Mouse (Mus musculus) fibroblast of lung, adult 2 months (primary cell): ENCODE data around the gene Tmprss4.
A peak's percentile ranks its signal among the peaks of the same experiment; 100 is the strongest.

Experiments
- DNase-seq: peaks from one replicate; pipeline ENCODE4 v3.0.0-alpha.2; 2011; ENCODE audit warnings: low read depth

The Tmprss4 gene

GRCm38 (mm10) chr9:45203797-45204410 lies at the start of gene Tmprss4:
Tmprss4 (minus strand) TSS chr9:45204092.
- no peak for DNase-seq

DNA sequence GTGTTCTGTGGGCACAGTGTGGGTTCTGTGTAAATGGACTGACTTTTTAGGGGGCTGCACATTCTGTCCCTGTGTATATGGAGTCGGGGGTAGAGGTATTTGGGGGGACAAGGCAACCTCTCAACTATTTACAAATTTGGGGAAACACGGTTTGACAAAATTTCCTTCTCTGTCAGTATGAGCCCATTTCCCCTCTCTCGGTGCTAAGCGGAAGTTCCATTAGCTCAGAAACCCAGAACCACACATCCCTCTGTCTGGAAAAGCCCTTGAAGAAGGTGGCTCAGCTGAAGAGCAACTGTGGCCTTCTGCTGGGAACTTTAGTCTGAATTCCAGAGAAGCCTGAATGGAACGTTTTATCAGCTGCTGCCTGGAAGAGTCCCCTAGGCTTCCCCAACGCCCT lies 48.5 kb upstream of the Tmprss4 start:
- no peak for DNase-seq

- no peak for DNase-seq
Measured at GRCm38 (mm10) chr9:45251990-45252389, 48.1 kb upstream of the Tmprss4 start.

DNA sequence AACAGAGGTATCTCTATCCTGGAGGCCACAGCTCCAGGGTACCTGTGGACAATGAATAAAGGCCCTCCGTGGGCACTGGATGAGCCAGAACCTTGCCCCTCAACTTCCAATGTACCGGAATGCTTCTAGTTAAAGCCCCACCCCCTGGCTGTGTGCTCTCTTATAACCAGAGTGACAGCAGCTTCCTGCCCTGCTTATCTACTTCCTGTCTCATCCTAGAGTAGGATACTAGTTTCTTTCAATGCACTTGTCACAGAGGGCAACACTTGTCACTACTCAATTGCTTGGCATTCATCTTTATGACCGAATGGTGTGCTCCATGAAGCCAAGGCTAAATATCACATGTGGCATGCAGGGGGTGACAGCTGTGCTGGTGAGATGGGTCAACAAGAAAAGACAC lies 47.4 kb upstream of the Tmprss4 start:
- DNase-seq, result no peak

- DNase-seq, result no peak
Measured at GRCm38 (mm10) chr9:45250306-45250705, 46.4 kb upstream of the Tmprss4 start.

GRCm38 (mm10) chr9:45247536-45247935 lies 43.6 kb upstream of the Tmprss4 start:
- DNase-seq, result no peak

DNA sequence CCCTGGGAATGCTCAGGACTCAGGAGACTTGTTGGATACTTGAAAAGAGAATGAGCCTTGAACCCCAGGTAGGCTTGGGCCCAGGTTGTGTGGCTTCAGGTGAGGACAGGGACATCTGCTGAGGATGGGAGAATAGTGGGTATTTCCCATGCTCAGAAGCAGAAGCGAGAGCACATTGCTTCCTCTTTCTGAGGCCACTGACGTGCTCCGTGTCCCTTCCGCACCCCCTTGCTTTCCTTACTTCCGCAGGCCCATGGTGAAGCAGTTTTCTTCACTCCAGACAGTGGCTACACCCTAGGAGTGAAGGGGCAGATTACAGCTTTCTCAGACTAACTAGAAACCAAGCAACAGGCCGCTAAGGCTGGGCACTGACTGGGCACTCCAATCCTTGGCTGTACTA lies 42.2 kb upstream of the Tmprss4 start:
- no peak for DNase-seq

DNA sequence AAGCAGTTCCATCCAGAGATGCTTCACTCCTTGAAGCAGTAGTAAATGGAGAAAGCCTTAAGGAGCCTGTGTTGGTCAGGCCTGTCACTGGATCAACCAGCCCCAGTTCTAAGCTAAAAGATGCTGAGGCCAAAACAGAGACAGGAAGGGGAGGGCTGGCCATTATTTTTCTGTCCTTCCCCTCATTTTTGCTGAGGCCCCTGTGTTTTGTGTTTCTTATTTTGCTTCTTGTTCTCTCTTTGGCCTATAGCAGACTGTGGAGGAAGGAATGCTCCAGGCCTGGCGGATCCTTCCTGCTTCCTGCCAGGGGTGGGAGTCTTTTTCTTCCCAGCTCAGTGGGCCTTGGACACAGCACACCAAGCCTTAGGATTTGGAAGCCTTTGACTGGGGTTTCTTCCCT lies 41.5 kb upstream of the Tmprss4 start:
- no peak for DNase-seq

DNA sequence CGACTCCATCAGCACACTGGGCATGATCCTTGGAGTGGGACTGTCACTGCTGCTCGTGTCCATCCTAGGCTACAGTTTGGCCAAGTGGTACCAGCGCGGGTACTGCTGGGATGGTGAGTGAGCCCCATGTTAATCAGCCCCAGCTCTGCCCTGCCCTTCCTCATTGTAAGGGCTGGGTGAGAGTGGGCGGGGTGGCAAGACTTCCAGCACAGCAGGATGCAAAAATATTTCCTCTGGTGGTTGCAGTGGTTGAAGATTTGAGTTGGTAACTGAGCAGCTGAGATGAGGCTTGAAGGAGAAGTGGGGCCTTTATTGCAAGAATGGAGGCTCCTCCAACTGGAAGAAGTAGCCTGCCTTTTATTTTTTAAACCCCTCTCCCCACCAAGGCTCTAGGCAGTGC lies 37.5 kb upstream of the Tmprss4 start:
- DNase-seq, result no peak

GRCm38 (mm10) chr9:45236744-45237143 lies 32.9 kb upstream of the Tmprss4 start:
- DNase-seq, result no peak

GRCm38 (mm10) chr9:45235668-45236227 lies 31.9 kb upstream of the Tmprss4 start:
- DNase-seq, result no peak

DNA sequence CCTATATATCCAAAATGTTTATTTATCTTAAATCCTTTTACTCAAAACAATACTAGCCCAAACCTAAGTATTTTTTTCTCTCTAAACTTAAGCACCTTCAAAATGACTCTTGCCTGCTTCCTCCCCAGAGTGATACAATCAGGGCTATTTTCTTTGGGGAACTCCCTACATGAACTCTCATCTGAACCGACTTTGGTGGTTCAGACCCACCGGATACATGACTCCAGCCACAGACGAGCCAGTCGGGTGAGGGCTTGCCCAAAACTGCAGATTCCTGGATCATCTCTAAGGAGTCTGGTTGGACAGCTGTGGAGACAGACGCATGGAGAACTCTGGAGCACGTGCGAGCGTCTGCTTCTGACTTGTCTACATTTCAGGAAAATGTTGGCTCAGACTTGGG lies 25.5 kb upstream of the Tmprss4 start:
- no peak for DNase-seq

- DNase-seq, result peak; percentile 41
Measured at GRCm38 (mm10) chr9:45221567-45221966, 17.7 kb upstream of the Tmprss4 start.

GRCm38 (mm10) chr9:45219644-45220043 lies 15.8 kb upstream of the Tmprss4 start:
- DNase-seq, result no peak

- no peak for DNase-seq
Measured at GRCm38 (mm10) chr9:45215526-45216179, 11.8 kb upstream of the Tmprss4 start.

DNA sequence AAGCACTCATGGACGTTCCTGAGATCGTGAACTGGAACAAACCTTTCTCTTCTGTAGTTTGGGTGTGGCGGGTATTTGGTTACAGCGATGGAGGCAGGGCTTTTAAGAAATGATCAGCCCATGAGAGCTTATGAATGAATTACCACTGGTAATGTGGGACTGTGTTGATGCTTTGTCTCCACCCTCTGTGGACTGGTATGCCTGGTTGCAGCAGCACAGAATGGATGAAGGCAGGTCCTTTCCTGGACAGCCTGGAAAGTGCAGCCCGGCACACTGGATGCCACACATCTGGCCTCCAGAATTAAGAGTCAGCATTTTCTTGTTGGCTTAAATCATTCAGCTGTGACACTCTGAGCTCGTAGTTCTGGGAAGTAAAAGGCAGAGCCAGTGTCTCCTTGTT lies 8.1 kb upstream of the Tmprss4 start:
- no peak for DNase-seq

- DNase-seq, result no peak
Measured at GRCm38 (mm10) chr9:45207015-45207743, 3.3 kb upstream of the Tmprss4 start.

DNA sequence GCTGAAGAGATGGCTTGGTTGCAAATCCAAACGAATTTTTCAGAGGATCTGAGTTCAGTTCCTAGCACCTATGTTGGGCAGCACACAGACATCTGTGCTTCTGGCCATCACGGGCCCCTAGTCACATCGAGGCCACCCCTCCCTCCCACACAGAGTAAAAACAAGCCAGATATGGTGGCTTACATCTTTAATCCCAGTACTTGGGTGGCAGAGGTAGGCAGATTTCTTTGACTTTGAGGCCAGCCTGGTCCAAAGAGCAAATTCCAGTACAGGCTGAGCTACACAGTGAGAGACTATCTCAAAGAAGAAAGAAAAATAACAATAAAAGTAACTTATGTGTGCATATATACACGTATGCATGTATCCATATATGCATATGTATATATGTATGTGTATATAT lies 2.2 kb upstream of the Tmprss4 start:
- DNase-seq, result no peak

DNA sequence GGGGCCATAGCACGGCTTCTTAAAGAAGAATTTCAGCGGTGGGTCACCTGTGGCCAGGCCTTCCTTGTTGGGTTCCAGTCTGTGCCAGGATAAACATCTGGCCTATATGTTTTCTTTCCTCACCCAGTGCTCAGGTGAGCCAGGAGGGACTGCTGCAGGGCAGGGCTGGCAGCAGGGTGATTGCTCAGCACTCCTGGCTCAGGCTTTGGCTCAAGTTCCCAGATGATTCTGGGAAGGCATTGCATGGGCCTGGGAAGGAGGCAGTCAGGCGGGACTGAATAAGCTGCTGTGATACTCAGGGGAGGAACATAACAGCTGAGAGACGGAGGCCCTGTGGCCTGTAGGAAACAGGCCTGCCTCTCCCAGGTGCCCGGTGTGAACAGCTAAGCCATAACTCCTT lies 1.3 kb upstream of the Tmprss4 start:
- no peak for DNase-seq

DNA sequence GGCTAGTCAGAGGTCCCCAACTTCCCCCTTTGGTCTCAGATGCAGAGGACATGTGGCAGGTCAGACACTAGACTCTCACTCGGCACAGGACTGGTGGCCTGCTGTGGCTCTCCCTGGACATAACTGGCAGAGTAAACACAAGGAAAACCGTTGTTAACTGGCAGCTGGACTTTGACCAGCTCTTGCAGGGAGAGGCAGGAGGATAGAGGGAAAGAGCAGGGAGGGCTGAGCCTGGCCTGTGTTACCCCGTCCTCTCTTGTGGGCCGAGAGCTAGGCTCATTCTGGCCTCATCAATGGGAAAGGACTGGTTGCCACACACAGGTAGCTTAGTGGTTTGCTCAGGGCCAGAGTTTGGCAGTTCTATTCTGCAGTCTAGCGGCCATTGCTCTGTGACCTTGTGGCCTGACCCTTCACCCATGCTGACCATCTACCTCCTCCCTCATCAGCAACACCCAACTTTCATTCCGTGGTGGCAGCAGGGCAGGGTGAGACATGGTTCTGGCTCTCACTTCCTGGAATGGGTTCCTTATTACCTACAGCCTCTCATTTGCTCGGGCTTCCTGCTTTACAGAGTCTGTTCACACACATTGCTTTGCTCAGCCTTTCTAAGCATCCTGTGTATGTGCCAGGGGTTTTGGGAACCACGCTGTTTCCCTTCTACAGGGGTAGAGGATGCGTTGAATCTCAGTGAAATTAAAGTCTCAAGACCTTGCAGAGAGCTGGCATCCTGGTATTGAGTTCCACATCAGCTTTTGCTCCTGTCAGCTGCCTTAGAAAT lies 1.7 kb downstream of the Tmprss4 start:
- DNase-seq, result no peak

GRCm38 (mm10) chr9:45201319-45201947 lies 2.5 kb downstream of the Tmprss4 start:
- no peak for DNase-seq

- DNase-seq, result no peak
Measured at GRCm38 (mm10) chr9:45197549-45197948, 6.3 kb downstream of the Tmprss4 start.
